9 mouse cellular contexts compared by ENCODE assay signal in genomic region chr14:118552390-118552789, GRCm38 (mm10).
A peak's percentile ranks its signal among the peaks of the same experiment; 100 is the strongest.
DNase-seq lines count a peak whose midpoint lies in the region; ATAC-seq and TF ChIP-seq lines count a peak whose summit lies in the region.
"Had no signal": no experiment of that assay in that cellular context is flagged by ENCODE, and none has a peak within 500 bp of the region (broad histone marks: within the 10 kb centered on the region; RNA-seq: fewer than 3 reads in every experiment).

No protein-coding gene starts in this region.

- TF ChIP-seq CTCF in gastrocnemius, adult 2 months (IDR thresholded peaks at IDR 0.05) = no peak
- TF ChIP-seq CTCF in lung, embryonic 14.5 days (IDR thresholded peaks at IDR 0.05; ENCODE audit: low read depth) = no peak

- whole genome bisulfite sequencing in lung, embryonic 14.5 days = 61% methylated on average over 5 of the region's 5 CpGs
- WGBS in forebrain, embryonic 13.5 days = 19% methylated on average over 5 of the region's 5 CpGs
- WGBS in liver, embryonic 13.5 days (ENCODE audit: insufficient replicate concordance) = 51% methylated on average over 5 of the region's 5 CpGs

- no peak for DNase-seq in gastrocnemius, adult 2 months
- no peak for DNase-seq in gastrocnemius, postnatal 36 days
- DNase-seq in lung, embryonic 14.5 days = no peak
- no peak for DNase-seq in lung, adult 18-20 months
- DNase-seq in liver, embryonic 13.5 days = no peak
- DNase-seq in cerebellum, postnatal 14 days = no peak
- DNase-seq: gastrocnemius, postnatal 25 days had no signal

- no peaks in the 10 kb centered on the region for H3K36me3 ChIP-seq in lung, embryonic 14.5 days (ENCODE audit: insufficient read depth)
- no peaks in the 10 kb centered on the region for H3K36me3 ChIP-seq in forebrain, embryonic 13.5 days (ENCODE audit: poor library complexity, severe bottlenecking)
- no peaks in the 10 kb centered on the region for H3K36me3 ChIP-seq in liver, embryonic 13.5 days

- H3K4me2 ChIP-seq in lung, embryonic 14.5 days = peak overlapping the region; percentile 63; the same call in 1 of the 2 replicates
- peak overlapping the region; percentile 60 for H3K4me2 ChIP-seq in forebrain, embryonic 13.5 days
- H3K4me2 ChIP-seq in liver, embryonic 13.5 days = peak overlapping the region; percentile 74

- ATAC-seq in lung, embryonic 14.5 days (ENCODE audit: insufficient read depth) = no peak
- no peak for ATAC-seq in forebrain, embryonic 13.5 days
- ATAC-seq in liver, embryonic 13.5 days (ENCODE audit: low read depth) = no peak
- ATAC-seq in granulocyte monocyte progenitor cell, adult 5-6 weeks (replicated peaks; ENCODE audit: poor library complexity, severe bottlenecking) = no peak

- intact Hi-C loops in gastrocnemius, adult 2 months (cut with DNase I) = no loop called here
- intact Hi-C loops in gastrocnemius, postnatal 36 days (cut with DNase I) = no loop called here

- H3K27ac ChIP-seq in gastrocnemius, adult 2 months = peak overlapping the region; percentile 72
- no peak overlapping the region for H3K27ac ChIP-seq in lung, embryonic 14.5 days (ENCODE audit: low read depth)
- no peak overlapping the region for H3K27ac ChIP-seq in forebrain, embryonic 13.5 days
- H3K27ac ChIP-seq in liver, embryonic 13.5 days = peak overlapping the region; percentile 74

- H3K4me3 ChIP-seq in gastrocnemius, adult 2 months = no peak overlapping the region
- H3K4me3 ChIP-seq in lung, embryonic 14.5 days (ENCODE audit: low read depth, low read length) = no peak overlapping the region
- H3K4me3 ChIP-seq in forebrain, embryonic 13.5 days = no peak overlapping the region
- peak overlapping the region; percentile 51; the same call in 1 of the 2 replicates for H3K4me3 ChIP-seq in liver, embryonic 13.5 days (replicated peaks)

- H3K9me3 ChIP-seq in lung, embryonic 14.5 days (ENCODE audit: low read depth, low read length) = no peaks in the 10 kb centered on the region
- no peaks in the 10 kb centered on the region for H3K9me3 ChIP-seq in forebrain, embryonic 13.5 days (replicated peaks)
- no peaks in the 10 kb centered on the region for H3K9me3 ChIP-seq in liver, embryonic 13.5 days (replicated peaks)

- no peak overlapping the region for H3K9ac ChIP-seq in lung, embryonic 14.5 days
- H3K9ac ChIP-seq in forebrain, embryonic 13.5 days = 0 out of 2 replicates have a peak overlapping the region, but pooled peaks have one; percentile 46
- peak overlapping the region; percentile 64; the same call in 1 of the 2 replicates for H3K9ac ChIP-seq in liver, embryonic 13.5 days

- no peaks in the 10 kb centered on the region for H3K4me1 ChIP-seq in lung, embryonic 14.5 days (ENCODE audit: insufficient read depth)
- peaks cover 33% of the 10 kb centered on the region for H3K4me1 ChIP-seq in forebrain, embryonic 13.5 days
- H3K4me1 ChIP-seq in liver, embryonic 13.5 days (replicated peaks) = peaks cover 16% of the 10 kb centered on the region

- no peaks in the 10 kb centered on the region for H3K27me3 ChIP-seq in lung, embryonic 14.5 days (ENCODE audit: insufficient read depth, low read length)
- H3K27me3 ChIP-seq in forebrain, embryonic 13.5 days = peaks cover 51% of the 10 kb centered on the region
- no peaks in the 10 kb centered on the region for H3K27me3 ChIP-seq in liver, embryonic 13.5 days

Comparison
In these comparisons a context has a peak if more than half of its experiments do, and no peak if none do; other contexts are left out.
1. H3K27ac ChIP-seq: peak in gastrocnemius, adult 2 months (single experiment) and liver, embryonic 13.5 days (single experiment); none in lung, embryonic 14.5 days (single experiment) and forebrain, embryonic 13.5 days (single experiment).
2. Peak in every context shown above with its lines, with median percentiles within 50 percentile points of each other: H3K4me2 ChIP-seq.